Mouse (Mus musculus): ENCODE measurements at regions not wholly inside any gene's neighbourhood (a gene's known extent, or its start where the extent isn't known, plus 50 kb on each side); places are given as distances from the start of the nearest gene placed in this dataset.
A peak's percentile ranks its signal among the peaks of the same experiment; 100 is the strongest.

GRCm38 (mm10) chr14:71895468-71895867, 596.2 kb downstream of the Gm9195 start:
- Histone ChIP-seq H3K9me3 (ENCODE audit: control insufficient read depth, low read length) (no peaks in the 10 kb centered on the region), H3K9ac (ENCODE audit: low read depth, low read length) (no peak overlapping the region), H3K4me3 (ENCODE audit: low read length) (no peak overlapping the region), H3K36me3 (ENCODE audit: control insufficient read depth, insufficient read depth, low read length) (no peaks in the 10 kb centered on the region), H3K27me3 (replicated peaks; ENCODE audit: control insufficient read depth, insufficient read depth, low read length) (no peaks in the 10 kb centered on the region), H3K27ac (ENCODE audit: low read depth, low read length) (no peak overlapping the region), H3K4me2 (ENCODE audit: low read length) (no peak overlapping the region), H3K4me1 (ENCODE audit: control insufficient read depth, insufficient read depth, low read depth, low read length) (no peaks in the 10 kb centered on the region)
- ATAC-seq, result no peak
- 84% methylated on average over 4 of the region's 4 CpGs for WGBS

GRCm38 (mm10) chr14:71894811-71895210, 596.8 kb downstream of the Gm9195 start:
- H3K4me3 ChIP-seq (ENCODE audit: low read length), result no peak overlapping the region
- no peak overlapping the region for H3K9ac ChIP-seq (ENCODE audit: low read depth, low read length)
- no peaks in the 10 kb centered on the region for H3K27me3 ChIP-seq (replicated peaks; ENCODE audit: control insufficient read depth, insufficient read depth, low read length)
- 77% methylated on average over 4 of the region's 4 CpGs for WGBS
- H3K9me3 ChIP-seq (ENCODE audit: control insufficient read depth, low read length), result no peaks in the 10 kb centered on the region
- no peak overlapping the region for H3K27ac ChIP-seq (ENCODE audit: low read depth, low read length)
- no peak overlapping the region for H3K4me2 ChIP-seq (ENCODE audit: low read length)
- no peaks in the 10 kb centered on the region for H3K36me3 ChIP-seq (ENCODE audit: control insufficient read depth, insufficient read depth, low read length)
- no peaks in the 10 kb centered on the region for H3K4me1 ChIP-seq (ENCODE audit: control insufficient read depth, insufficient read depth, low read depth, low read length)
- no peak for ATAC-seq

GRCm38 (mm10) chr14:71893361-71893760, 598.3 kb downstream of the Gm9195 start:
- H3K9me3 ChIP-seq (ENCODE audit: control insufficient read depth, low read length), result no peaks in the 10 kb centered on the region
- no peak overlapping the region for H3K27ac ChIP-seq (ENCODE audit: low read depth, low read length)
- no peaks in the 10 kb centered on the region for H3K4me1 ChIP-seq (ENCODE audit: control insufficient read depth, insufficient read depth, low read depth, low read length)
- H3K9ac ChIP-seq (ENCODE audit: low read depth, low read length), result no peak overlapping the region
- ATAC-seq, result no peak
- H3K4me3 ChIP-seq (ENCODE audit: low read length), result no peak overlapping the region
- H3K27me3 ChIP-seq (replicated peaks; ENCODE audit: control insufficient read depth, insufficient read depth, low read length), result no peaks in the 10 kb centered on the region
- no peak overlapping the region for H3K4me2 ChIP-seq (ENCODE audit: low read length)
- no peaks in the 10 kb centered on the region for H3K36me3 ChIP-seq (ENCODE audit: control insufficient read depth, insufficient read depth, low read length)
- WGBS, result 71% methylated on average over 1 of the region's 1 CpGs

- H3K4me2 ChIP-seq (ENCODE audit: low read length), result no peak overlapping the region
- H3K4me3 ChIP-seq (ENCODE audit: low read length), result no peak overlapping the region
- H3K9ac ChIP-seq (ENCODE audit: low read depth, low read length), result no peak overlapping the region
- 69% methylated on average over 1 of the region's 1 CpGs for WGBS
- H3K4me1 ChIP-seq (ENCODE audit: control insufficient read depth, insufficient read depth, low read depth, low read length), result no peaks in the 10 kb centered on the region
- ATAC-seq, result no peak
- H3K27me3 ChIP-seq (replicated peaks; ENCODE audit: control insufficient read depth, insufficient read depth, low read length), result no peaks in the 10 kb centered on the region
- no peaks in the 10 kb centered on the region for H3K9me3 ChIP-seq (ENCODE audit: control insufficient read depth, low read length)
- H3K27ac ChIP-seq (ENCODE audit: low read depth, low read length), result no peak overlapping the region
- no peaks in the 10 kb centered on the region for H3K36me3 ChIP-seq (ENCODE audit: control insufficient read depth, insufficient read depth, low read length)
These were observed 600.0 kb downstream of the Gm9195 start for GRCm38 (mm10) chr14:71891667-71892066.

GRCm38 (mm10) chr14:71882871-71883270, 608.8 kb downstream of the Gm9195 start:
- H3K4me3 ChIP-seq (ENCODE audit: low read length), result no peak overlapping the region
- ATAC-seq, result no peak
- no peaks in the 10 kb centered on the region for H3K36me3 ChIP-seq (ENCODE audit: control insufficient read depth, insufficient read depth, low read length)
- no peak overlapping the region for H3K9ac ChIP-seq (ENCODE audit: low read depth, low read length)
- no peaks in the 10 kb centered on the region for H3K27me3 ChIP-seq (replicated peaks; ENCODE audit: control insufficient read depth, insufficient read depth, low read length)
- no peak overlapping the region for H3K4me2 ChIP-seq (ENCODE audit: low read length)
- no peaks in the 10 kb centered on the region for H3K4me1 ChIP-seq (ENCODE audit: control insufficient read depth, insufficient read depth, low read depth, low read length)
- 73% methylated on average over 2 of the region's 2 CpGs for WGBS
- no peak overlapping the region for H3K27ac ChIP-seq (ENCODE audit: low read depth, low read length)
- H3K9me3 ChIP-seq (ENCODE audit: control insufficient read depth, low read length), result no peaks in the 10 kb centered on the region

GRCm38 (mm10) chr14:71845546-71845945, 646.1 kb downstream of the Gm9195 start:
- ATAC-seq, result no peak
- no peak overlapping the region for H3K27ac ChIP-seq (ENCODE audit: low read depth, low read length)

GRCm38 (mm10) chr14:71808863-71809487, 682.7 kb downstream of the Gm9195 start:
- WGBS, result 43% methylated on average over 13 of the region's 13 CpGs
- H3K4me2 ChIP-seq (ENCODE audit: low read length), result 0 out of 2 replicates have a peak overlapping the region, but pooled peaks have one; percentile 4
- no peak overlapping the region; the same call in 1 of the 2 replicates for H3K27ac ChIP-seq (ENCODE audit: low read depth, low read length)
- H3K27me3 ChIP-seq (replicated peaks; ENCODE audit: control insufficient read depth, insufficient read depth, low read length), result no peaks in the 10 kb centered on the region
- H3K9me3 ChIP-seq (ENCODE audit: control insufficient read depth, low read length), result no peaks in the 10 kb centered on the region
- no peak overlapping the region for H3K4me3 ChIP-seq (ENCODE audit: low read length)
- H3K4me1 ChIP-seq (ENCODE audit: control insufficient read depth, insufficient read depth, low read depth, low read length), result no peaks in the 10 kb centered on the region; the same call in 1 of the 2 replicates
- no peak overlapping the region for H3K9ac ChIP-seq (ENCODE audit: low read depth, low read length)
- no peaks in the 10 kb centered on the region for H3K36me3 ChIP-seq (ENCODE audit: control insufficient read depth, insufficient read depth, low read length)
- ATAC-seq, result 0 out of 2 replicates have a peak, but pooled peaks have one; percentile 40

More at GRCm38 (mm10) chr14:71845546-71845945, 646.1 kb downstream of the Gm9195 start:
- Histone ChIP-seq H3K36me3 (ENCODE audit: control insufficient read depth, insufficient read depth, low read length) (no peaks in the 10 kb centered on the region), H3K4me2 (ENCODE audit: low read length) (no peak overlapping the region), H3K27me3 (replicated peaks; ENCODE audit: control insufficient read depth, insufficient read depth, low read length) (no peaks in the 10 kb centered on the region), H3K9ac (ENCODE audit: low read depth, low read length) (no peak overlapping the region), H3K4me1 (ENCODE audit: control insufficient read depth, insufficient read depth, low read depth, low read length) (no peaks in the 10 kb centered on the region), H3K9me3 (ENCODE audit: control insufficient read depth, low read length) (peaks cover 2% of the 10 kb centered on the region; the same call in 1 of the 2 replicates), H3K4me3 (ENCODE audit: low read length) (no peak overlapping the region)

GRCm38 (mm10) chr14:71805624-71806023, 686.0 kb downstream of the Gm9195 start:
- no peak overlapping the region for H3K27ac ChIP-seq (ENCODE audit: low read depth, low read length)
- WGBS, result 59% methylated on average over 3 of the region's 3 CpGs
- no peak overlapping the region for H3K4me3 ChIP-seq (ENCODE audit: low read length)
- ATAC-seq, result no peak
- no peaks in the 10 kb centered on the region for H3K9me3 ChIP-seq (ENCODE audit: control insufficient read depth, low read length)
- no peaks in the 10 kb centered on the region; the same call in 1 of the 2 replicates for H3K4me1 ChIP-seq (ENCODE audit: control insufficient read depth, insufficient read depth, low read depth, low read length)
- no peaks in the 10 kb centered on the region for H3K36me3 ChIP-seq (ENCODE audit: control insufficient read depth, insufficient read depth, low read length)
- no peak overlapping the region for H3K9ac ChIP-seq (ENCODE audit: low read depth, low read length)
- H3K4me2 ChIP-seq (ENCODE audit: low read length), result no peak overlapping the region
- no peaks in the 10 kb centered on the region for H3K27me3 ChIP-seq (replicated peaks; ENCODE audit: control insufficient read depth, insufficient read depth, low read length)

- no peaks in the 10 kb centered on the region for H3K36me3 ChIP-seq (ENCODE audit: control insufficient read depth, insufficient read depth, low read length)
- H3K4me3 ChIP-seq (ENCODE audit: low read length), result no peak overlapping the region
- no peak overlapping the region for H3K27ac ChIP-seq (ENCODE audit: low read depth, low read length)
- no peaks in the 10 kb centered on the region; the same call in 1 of the 2 replicates for H3K4me1 ChIP-seq (ENCODE audit: control insufficient read depth, insufficient read depth, low read depth, low read length)
- H3K27me3 ChIP-seq (replicated peaks; ENCODE audit: control insufficient read depth, insufficient read depth, low read length), result no peaks in the 10 kb centered on the region
- H3K9ac ChIP-seq (ENCODE audit: low read depth, low read length), result no peak overlapping the region; the same call in 1 of the 2 replicates
- 30% methylated on average over 4 of the region's 4 CpGs for WGBS
- H3K9me3 ChIP-seq (ENCODE audit: control insufficient read depth, low read length), result no peaks in the 10 kb centered on the region
- ATAC-seq, result no peak
- no peak overlapping the region for H3K4me2 ChIP-seq (ENCODE audit: low read length)
These were observed 691.8 kb downstream of the Gm9195 start for GRCm38 (mm10) chr14:71799861-71800260.

Data from hindbrain, embryonic 16.5 days (tissue).